Mouse (Mus musculus) macrophage (primary cell): ENCODE measurements around the gene Gpr143. TPM values are rescaled to one million over a fixed set of nuclear protein-coding genes. Genes with fewer than 3 reads are reported as not detected.

ENCODE experiments used
- H3K27ac ChIP-seq: fragments of 350-480 bp; formaldehyde crosslinking; 2 replicates; pipeline ENCODE4 v1.9.0; 2021
- H3K36me3 ChIP-seq: fragments of 350-480 bp; formaldehyde crosslinking; 2 replicates; pipeline ENCODE4 v1.9.0; 2021; ENCODE audit errors: inconsistent target
- H3K4me3 ChIP-seq: fragments of 350-480 bp; formaldehyde crosslinking; 2 replicates; pipeline ENCODE4 v1.9.0; 2021; ENCODE audit errors: inconsistent target
- H3K79me2 ChIP-seq: fragments of 350-480 bp; formaldehyde crosslinking; 2 replicates; pipeline ENCODE4 v1.9.0; 2021; ENCODE audit errors: inconsistent target
- WGBS: methylation state at CpG from one replicate; pipeline ENCODE4 v1.1.7; 2026; ENCODE audit warnings: inconsistent platforms; ENCODE audit not compliant: missing documents; 5-methylcytosine and 5-hydroxymethylcytosine counted together
- polyA plus RNA-seq: library from polyadenylated mRNA; stranded (reverse); fragments of 250-400 nt; gene quantifications from 3 replicates; pipeline ENCODE4 v1.2.4, GENCODE M21; 2018; ENCODE audit warnings: inconsistent platforms
- total RNA-seq, 78 experiments: library from RNA; depleted of rRNA; stranded (reverse); fragments of 250-400 nt; gene quantifications; 1 replicate in 9 of 78; 2 replicates in 24 of 78; 3 replicates in 43 of 78; 4 replicates in 2 of 78; pipeline ENCODE4 v1.2.4; 2018; ENCODE audit warnings: inconsistent platforms in 56 of 78

The Gpr143 gene
- total RNA-seq (2018; cell fraction: chromatin; rRNA removed): not detected
- not detected for total RNA-seq (2018; cell fraction: cytosol; rRNA removed)
- not detected for total RNA-seq (2018; cell fraction: nucleus; rRNA removed)
- not detected in 3 replicates for polyA plus RNA-seq

- Histone ChIP-seq H3K27ac (no peak within 1 kb of the TSS), H3K36me3 (no peaks in the 10 kb centered on the region), H3K4me3 (no peak within 1 kb of the TSS), H3K79me2 (no peaks in the 10 kb centered on the region)
- 25% methylated on average over 23 of the region's 26 CpGs for WGBS
These were observed at the start of gene Gpr143 for GRCm38 (mm10) chrX:152781720-152782403. Gene Gpr143 (plus strand): TSS chrX:152781921.

DNA sequence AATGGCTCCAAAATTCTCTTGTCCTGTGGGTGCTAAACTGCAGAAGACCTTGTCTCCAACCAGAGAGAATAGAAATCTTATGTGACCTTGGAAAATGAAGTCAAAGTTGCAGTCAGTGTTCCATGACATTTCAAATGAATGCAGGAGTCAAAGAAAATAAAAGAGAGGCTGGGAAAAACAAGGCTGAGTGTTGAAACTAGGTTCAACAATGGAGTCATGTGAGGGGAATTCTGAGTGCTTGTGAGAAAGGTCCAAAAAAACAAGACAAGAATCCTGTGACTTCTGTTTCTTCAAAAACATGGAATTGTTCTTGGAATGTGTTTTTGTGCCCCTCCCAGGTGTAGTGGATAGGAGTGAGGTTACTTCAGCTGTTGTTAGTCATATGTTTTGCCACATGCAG, 46.4 kb upstream of the Gpr143 start:
- Histone ChIP-seq H3K27ac (no peak overlapping the region), H3K36me3 (no peaks in the 10 kb centered on the region), H3K4me3 (no peak overlapping the region), H3K79me2 (no peaks in the 10 kb centered on the region)

GRCm38 (mm10) chrX:152738191-152738590, 43.5 kb upstream of the Gpr143 start:
- Histone ChIP-seq H3K79me2 (no peaks in the 10 kb centered on the region), H3K36me3 (no peaks in the 10 kb centered on the region), H3K4me3 (no peak overlapping the region), H3K27ac (no peak overlapping the region)
- WGBS: 80% methylated on average over 2 of the region's 2 CpGs

- no peaks in the 10 kb centered on the region for H3K36me3 ChIP-seq
- no peak overlapping the region for H3K4me3 ChIP-seq
- no peaks in the 10 kb centered on the region for H3K79me2 ChIP-seq
- no peak overlapping the region for H3K27ac ChIP-seq
- WGBS: 95% methylated on average over 4 of the region's 4 CpGs
These were observed 42.9 kb upstream of the Gpr143 start for GRCm38 (mm10) chrX:152738759-152739368.

- Histone ChIP-seq H3K36me3 (no peaks in the 10 kb centered on the region), H3K27ac (no peak overlapping the region), H3K4me3 (no peak overlapping the region), H3K79me2 (no peaks in the 10 kb centered on the region)
These were observed 38.1 kb upstream of the Gpr143 start for GRCm38 (mm10) chrX:152743642-152744041.

- no peak overlapping the region for H3K4me3 ChIP-seq
- 86% methylated on average over 2 of the region's 2 CpGs for WGBS
- no peaks in the 10 kb centered on the region for H3K79me2 ChIP-seq
- H3K27ac ChIP-seq: no peak overlapping the region
- no peaks in the 10 kb centered on the region for H3K36me3 ChIP-seq
These were observed 35.8 kb upstream of the Gpr143 start for GRCm38 (mm10) chrX:152745925-152746324.

- WGBS: 75% methylated on average over 1 of the region's 1 CpGs
- Histone ChIP-seq H3K79me2 (no peaks in the 10 kb centered on the region), H3K4me3 (no peak overlapping the region), H3K27ac (no peak overlapping the region), H3K36me3 (no peaks in the 10 kb centered on the region)
These were observed 25.9 kb upstream of the Gpr143 start for GRCm38 (mm10) chrX:152755819-152756218.

GRCm38 (mm10) chrX:152756293-152756692, 25.4 kb upstream of the Gpr143 start:
- WGBS: 94% methylated on average over 5 of the region's 5 CpGs

GRCm38 (mm10) chrX:152762437-152762836, 19.3 kb upstream of the Gpr143 start:
- WGBS: 90% methylated on average over 2 of the region's 2 CpGs

More at GRCm38 (mm10) chrX:152756293-152756692, 25.4 kb upstream of the Gpr143 start:
- Histone ChIP-seq H3K36me3 (no peaks in the 10 kb centered on the region), H3K4me3 (no peak overlapping the region), H3K79me2 (no peaks in the 10 kb centered on the region), H3K27ac (no peak overlapping the region)

GRCm38 (mm10) chrX:152762855-152763254, 18.9 kb upstream of the Gpr143 start:
- 74% methylated on average over 2 of the region's 2 CpGs for WGBS
- Histone ChIP-seq H3K4me3 (no peak overlapping the region), H3K79me2 (no peaks in the 10 kb centered on the region), H3K36me3 (no peaks in the 10 kb centered on the region), H3K27ac (no peak overlapping the region)

More at GRCm38 (mm10) chrX:152762437-152762836, 19.3 kb upstream of the Gpr143 start:
- Histone ChIP-seq H3K27ac (no peak overlapping the region), H3K4me3 (no peak overlapping the region), H3K36me3 (no peaks in the 10 kb centered on the region), H3K79me2 (no peaks in the 10 kb centered on the region)

DNA sequence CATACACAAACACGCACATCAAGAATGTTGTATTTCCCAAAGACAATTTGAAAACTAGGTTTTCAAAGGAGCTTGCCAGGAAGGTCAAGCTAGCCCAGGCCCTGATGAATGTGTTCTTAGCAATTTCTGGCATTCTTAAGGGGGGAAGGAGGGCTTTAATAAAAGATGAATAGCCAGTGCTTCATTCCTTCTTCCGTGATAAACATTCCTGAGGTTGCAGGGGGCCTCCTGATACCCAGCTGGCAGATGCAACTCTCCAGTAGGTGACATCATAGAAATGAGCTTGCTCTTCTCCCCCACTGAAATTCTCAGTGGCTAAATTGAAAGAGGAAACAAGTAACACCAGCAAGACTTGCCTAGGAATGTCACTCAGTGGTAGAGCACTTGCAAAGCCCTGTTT, 17.6 kb upstream of the Gpr143 start:
- Histone ChIP-seq H3K27ac (no peak overlapping the region), H3K4me3 (no peak overlapping the region), H3K36me3 (no peaks in the 10 kb centered on the region), H3K79me2 (no peaks in the 10 kb centered on the region)
- 64% methylated on average over 2 of the region's 2 CpGs for WGBS

- Histone ChIP-seq H3K36me3 (no peaks in the 10 kb centered on the region), H3K4me3 (no peak within 1 kb of the TSS), H3K27ac (no peak within 1 kb of the TSS), H3K79me2 (no peaks in the 10 kb centered on the region)
- 12% methylated on average over 32 of the region's 55 CpGs for WGBS
These were observed 12.7 kb upstream of the Gpr143 start, which contains the start of gene Shroom2 for GRCm38 (mm10) chrX:152768891-152769599. Gene Shroom2 (minus strand): TSS chrX:152769465.

DNA sequence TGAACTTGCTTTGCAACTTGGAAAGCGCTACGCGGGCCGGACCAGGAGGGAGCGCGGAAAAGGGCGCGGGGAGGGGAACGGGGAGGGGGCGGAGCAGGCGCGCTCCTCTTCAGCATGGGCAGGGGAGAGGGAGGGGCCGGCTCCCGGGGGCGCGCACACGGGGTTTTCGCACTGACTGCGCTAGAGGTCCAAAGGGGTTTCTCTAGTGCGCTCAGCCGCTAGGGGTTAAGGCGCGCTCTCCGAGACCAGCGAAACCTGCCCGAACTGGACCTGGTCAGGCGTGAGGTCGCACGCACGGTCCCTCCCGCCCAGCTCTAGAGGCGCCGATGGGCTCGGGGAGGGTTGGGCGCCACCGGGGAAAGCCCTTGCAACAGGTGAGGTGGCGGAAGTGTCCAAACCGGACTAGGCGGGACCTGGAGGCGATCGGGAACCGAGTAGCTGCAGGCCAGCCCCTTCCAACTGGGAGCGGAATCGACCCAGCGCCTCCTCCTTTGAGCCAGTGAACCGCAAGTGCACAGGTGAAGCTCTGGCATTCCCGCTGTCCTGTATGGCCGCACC, 12.0 kb upstream of the Gpr143 start:
- no peak overlapping the region for H3K4me3 ChIP-seq
- no peak overlapping the region for H3K27ac ChIP-seq
- 26% methylated on average over 31 of the region's 48 CpGs for WGBS
- H3K79me2 ChIP-seq: no peaks in the 10 kb centered on the region
- no peaks in the 10 kb centered on the region for H3K36me3 ChIP-seq

DNA sequence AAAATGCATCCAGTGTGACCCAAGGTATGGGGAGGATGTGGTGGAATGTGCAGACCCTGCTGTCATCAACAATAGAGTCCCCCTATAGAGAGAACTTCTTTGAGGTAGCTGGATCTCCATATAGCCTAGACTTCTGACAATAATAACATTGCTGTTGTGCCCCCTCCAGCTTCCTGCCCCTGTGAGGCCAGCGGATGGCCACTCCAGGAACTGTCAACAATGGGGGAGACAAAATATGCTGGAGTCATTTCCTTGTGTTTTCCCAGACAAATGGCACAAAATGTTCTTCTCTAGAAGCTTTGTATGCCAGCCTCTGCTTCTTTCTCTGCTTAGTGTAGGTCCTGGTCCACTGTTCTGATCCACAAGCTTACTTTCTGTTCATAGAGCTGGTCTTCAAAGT, 6.4 kb downstream of the Gpr143 start:
- Histone ChIP-seq H3K36me3 (no peaks in the 10 kb centered on the region), H3K4me3 (no peak overlapping the region), H3K27ac (no peak overlapping the region), H3K79me2 (no peaks in the 10 kb centered on the region)
- WGBS: 78% methylated on average over 1 of the region's 1 CpGs

DNA sequence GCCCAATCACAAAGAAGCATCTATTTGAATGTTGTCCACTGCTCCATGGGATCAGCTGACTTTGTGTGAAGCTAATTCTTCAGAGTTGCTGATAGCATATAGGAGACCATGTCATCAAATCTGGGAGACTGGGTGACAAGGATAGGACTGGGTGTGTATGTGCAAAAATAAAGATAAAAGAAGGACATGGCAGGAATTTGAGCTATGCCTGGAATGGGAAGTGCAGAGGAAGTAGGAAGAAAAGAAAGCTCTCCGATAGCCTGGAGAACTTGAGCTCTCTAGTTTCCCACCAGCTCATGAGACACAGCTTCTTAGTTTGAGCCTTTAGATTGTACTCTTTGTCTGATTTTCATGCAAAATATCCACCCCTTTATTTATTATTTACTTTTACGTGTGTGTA, 6.9 kb downstream of the Gpr143 start:
- WGBS: 100% methylated on average over 2 of the region's 2 CpGs
- Histone ChIP-seq H3K79me2 (no peaks in the 10 kb centered on the region), H3K4me3 (no peak overlapping the region), H3K27ac (no peak overlapping the region), H3K36me3 (no peaks in the 10 kb centered on the region)
